Mouse (Mus musculus) spleen, adult 2 months (tissue): ENCODE measurements around the gene Ephb3.

Experiments
- CTCF ChIP-seq: fragments of 200-500 bp; IDR thresholded peaks from 2 replicates; pipeline ENCODE4 v1.5.1; 2011; ENCODE audit warnings: mild to moderate bottlenecking, inconsistent platforms; ENCODE audit not compliant: insufficient read depth, insufficient read length, insufficient replicate concordance; ENCODE audit errors: extremely low read depth
- POLR2A ChIP-seq: fragments of 200-500 bp; IDR thresholded peaks from 2 replicates; pipeline ENCODE4 v1.6.1; 2011; ENCODE audit warnings: low read depth, low read length, inconsistent platforms

DNA sequence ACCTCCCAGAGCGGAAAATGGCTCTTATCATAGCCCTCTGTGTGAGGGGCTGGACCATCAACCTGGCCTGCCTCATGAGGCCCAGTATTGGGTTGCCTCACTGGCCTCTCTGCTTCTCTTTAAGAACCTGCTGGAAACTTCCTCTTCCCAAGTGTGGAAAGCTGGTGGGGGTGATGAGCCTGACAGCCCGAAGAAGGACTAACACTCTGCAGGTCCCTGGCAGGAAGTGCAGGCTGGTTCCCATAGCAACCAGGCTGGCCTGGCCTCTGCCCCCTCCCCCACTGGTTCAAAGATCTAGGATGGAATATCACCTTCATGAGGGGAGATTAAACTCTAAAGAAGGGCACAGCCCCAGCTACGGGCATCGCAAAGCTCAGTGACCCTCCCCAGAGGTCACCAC lies 11.5 kb downstream of the Ephb3 start:
- TF ChIP-seq CTCF (no peak), POLR2A (no peak)
